Mouse (Mus musculus) heart, adult 2 months (tissue): ENCODE measurements around the gene Syk. TPM values are rescaled to one million over a fixed set of nuclear protein-coding genes. Genes with fewer than 3 reads are reported as not detected.
A peak's percentile ranks its signal among the peaks of the same experiment; 100 is the strongest.

Experiments used
- DNase-seq, 2 experiments: peaks; one replicate each; pipeline ENCODE4 v3.0.0; 2021
- H3K27ac ChIP-seq: fragments of 200-600 bp; 2 replicates; pipeline ENCODE4 v1.8.1; 2022
- H3K27me3 ChIP-seq: fragments of 200-500 bp; 2 replicates; pipeline ENCODE4 v1.6.1; 2012; ENCODE audit warnings: mild to moderate bottlenecking, low read length, inconsistent platforms, mixed read lengths; ENCODE audit not compliant: control insufficient read depth, insufficient read depth
- H3K36me3 ChIP-seq: fragments of 200-500 bp; 2 replicates; pipeline ENCODE4 v1.6.1; 2012; ENCODE audit warnings: low read length, inconsistent platforms; ENCODE audit not compliant: control insufficient read depth, insufficient read depth
- H3K4me1 ChIP-seq: fragments of 200-500 bp; 2 replicates; pipeline ENCODE4 v1.6.1; 2011; ENCODE audit warnings: low read length; ENCODE audit not compliant: control insufficient read depth, insufficient read depth
- H3K4me3 ChIP-seq: fragments of 200-600 bp; 2 replicates; pipeline ENCODE4 v1.8.1; 2022
- H3K79me2 ChIP-seq: fragments of 200-500 bp; replicated peaks from 2 replicates; pipeline ENCODE4 v1.6.1; 2012; ENCODE audit warnings: mild to moderate bottlenecking, inconsistent platforms, low read length, moderate library complexity, mixed read lengths; ENCODE audit not compliant: control insufficient read depth, insufficient read depth
- H3K9ac ChIP-seq: fragments of 200-500 bp; 2 replicates; pipeline ENCODE4 v1.6.1; 2012; ENCODE audit warnings: low read depth, mild to moderate bottlenecking, control low read depth, inconsistent platforms, low read length, mixed read lengths
- CTCF ChIP-seq: fragments of 200-600 bp; IDR thresholded peaks from 2 replicates; pipeline ENCODE4 v1.8.1; 2022; ENCODE audit warnings: antibody characterized with exemption, mild to moderate bottlenecking, moderate library complexity
- EP300 ChIP-seq: fragments of 200-500 bp; IDR thresholded peaks from 2 replicates; pipeline ENCODE4 v1.6.1; 2011; ENCODE audit warnings: low read depth, low read length, control low read depth; ENCODE audit not compliant: insufficient read depth
- POLR2A ChIP-seq: fragments of 200-500 bp; IDR thresholded peaks from 2 replicates; pipeline ENCODE4 v1.6.1; 2011; ENCODE audit warnings: mild to moderate bottlenecking, low read depth, low read length, control low read depth; ENCODE audit not compliant: insufficient read depth
- WGBS: fragments of 180-500 bp; shearing (Covaris S2); methylation state at CpG from one replicate; pipeline ENCODE4 v1.1.7; 2018; 5-methylcytosine and 5-hydroxymethylcytosine counted together
- intact Hi-C: fragments of 180-260 bp; cut with DNase I; formaldehyde crosslinking; loops from one replicate; pipeline ENCODE4 v1.15.1; 2025
- polyA plus RNA-seq: library from polyadenylated mRNA; depleted of rRNA; stranded (reverse); fragments of >200 nt; gene quantifications from 2 replicates; pipeline ENCODE4 v1.2.3, GENCODE M21; 2012
- total RNA-seq, 2 experiments: library from RNA; stranded (reverse); gene quantifications; 2 replicates each; pipeline ENCODE4 v1.2.3; 2021

Gene Syk
- total and polyA plus RNA-seq, 3 experiments, result 14.0 to 17.6 (median 16.0) TPM

DNA sequence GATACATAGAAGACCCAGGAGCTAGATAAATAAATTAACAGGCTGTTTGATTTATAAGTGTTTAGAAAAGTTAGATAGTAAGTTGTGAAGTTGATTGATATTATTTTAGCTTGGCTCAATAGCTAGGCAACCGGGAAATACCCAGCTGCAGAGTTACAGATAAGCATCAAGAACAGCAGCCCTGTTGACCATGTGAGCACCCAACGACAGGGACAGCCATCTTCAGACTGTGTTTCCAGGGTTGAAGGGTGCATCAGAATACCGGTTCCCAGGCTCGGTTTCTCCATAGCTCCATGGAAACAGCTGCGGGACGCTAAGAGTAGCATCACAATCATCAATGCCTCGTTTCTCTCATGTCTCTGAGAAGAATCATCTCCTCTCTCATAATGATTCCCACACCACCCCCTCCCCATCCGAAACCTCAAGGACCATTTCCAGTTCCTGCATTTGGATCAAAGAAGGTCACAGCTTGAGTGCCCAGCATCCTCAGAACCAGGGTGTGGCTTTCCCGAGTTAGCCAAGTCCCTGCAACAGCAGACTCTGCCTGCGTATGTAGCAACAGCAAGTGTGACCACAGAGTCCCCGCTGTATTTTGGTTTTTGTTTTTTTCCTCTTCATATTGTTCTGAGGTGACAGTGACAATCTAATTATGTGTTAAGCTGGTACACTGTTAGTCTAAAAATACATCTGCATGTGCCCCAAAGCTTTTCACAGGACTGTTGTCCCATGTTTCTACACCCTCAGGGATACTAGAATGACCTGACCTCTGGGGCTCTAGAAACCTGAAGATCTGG is 11.2 kb upstream of the Syk start:
- intact Hi-C loops, result no loop called here
- H3K27ac ChIP-seq, result peak overlapping the region; percentile 7; the same call in 1 of the 2 replicates

DNA sequence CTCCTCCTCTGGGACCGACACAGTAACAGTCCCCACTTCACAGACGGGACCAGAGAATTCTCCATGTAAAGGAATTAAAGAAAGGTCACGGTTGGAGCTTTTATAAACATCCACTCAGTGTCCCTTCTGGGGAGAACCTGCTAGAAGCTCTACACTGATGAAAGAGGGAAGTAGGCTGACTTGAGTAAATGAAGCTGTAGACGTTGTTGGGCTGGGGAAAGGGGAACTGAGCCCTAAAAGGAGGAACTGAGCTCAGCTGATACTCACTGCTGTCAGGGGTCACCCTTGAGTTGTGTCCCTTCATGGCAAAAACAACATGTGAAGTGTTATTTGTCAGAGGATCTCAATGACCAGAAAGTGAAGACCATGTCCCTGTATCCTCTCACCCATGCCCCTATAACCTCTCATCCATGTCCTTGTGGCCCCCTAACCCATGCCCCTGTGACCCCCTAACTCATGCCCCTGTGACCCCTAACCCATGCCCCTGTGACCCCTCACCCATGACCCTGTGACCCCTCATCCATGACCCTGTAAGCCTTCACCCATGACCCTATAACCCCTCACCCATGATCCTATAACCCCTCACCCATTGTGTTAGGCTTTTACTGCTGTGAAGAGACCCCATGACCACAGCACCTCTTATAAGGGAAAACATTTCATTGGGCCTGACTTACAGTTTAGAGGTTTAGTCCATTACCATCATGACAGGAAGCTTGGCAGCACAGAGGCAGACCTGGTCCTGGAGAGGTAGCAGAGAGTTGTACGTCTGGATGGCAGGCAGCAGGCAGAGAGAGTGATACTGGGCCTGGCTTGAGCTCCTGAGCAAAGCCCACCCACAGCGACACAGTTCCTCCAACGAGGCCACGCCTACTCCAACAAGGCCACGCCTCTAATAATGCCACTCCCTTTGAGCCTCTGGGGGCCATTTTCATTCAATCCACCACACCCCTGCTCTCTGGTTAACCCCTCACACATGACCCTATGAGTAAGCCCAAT is 10.2 kb upstream of the Syk start:
- H3K27ac ChIP-seq, result peak overlapping the region; percentile 7; the same call in 1 of the 2 replicates

More for the DNA sequence above, 11.2 kb upstream of the Syk start:
- H3K36me3 ChIP-seq, result no peaks in the 10 kb centered on the region
- no peaks in the 10 kb centered on the region for H3K27me3 ChIP-seq
- H3K9ac ChIP-seq, result no peak overlapping the region
- 71% methylated on average over 11 of the region's 11 CpGs for WGBS
- no peak overlapping the region for H3K4me3 ChIP-seq
- H3K79me2 ChIP-seq, result no peaks in the 10 kb centered on the region
- DNase-seq, result peak in 1 of 2 experiments; percentile 43
- TF ChIP-seq CTCF (no peak), EP300 (no peak), POLR2A (no peak)
- H3K4me1 ChIP-seq, result no peaks in the 10 kb centered on the region; the same call in 1 of the 2 replicates

DNA sequence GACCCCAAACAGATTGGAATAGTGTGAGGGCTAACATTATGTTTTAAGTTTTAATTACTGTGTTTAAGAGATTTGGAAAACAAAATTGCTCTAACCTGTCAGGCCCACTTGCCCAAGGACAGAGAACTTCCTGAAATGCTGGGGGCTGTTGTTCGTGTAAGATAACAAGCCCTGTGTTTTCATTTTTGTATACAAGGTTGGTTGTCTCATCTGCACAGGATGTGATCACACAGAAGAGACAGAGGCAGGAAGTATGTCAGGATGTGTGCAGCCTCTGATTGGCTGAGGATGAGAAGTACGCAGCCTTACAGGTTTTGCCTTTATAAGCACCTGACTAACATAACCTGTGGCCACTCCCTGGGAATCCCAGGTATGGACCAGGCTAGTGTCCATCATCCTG is 8.7 kb upstream of the Syk start:
- no peaks in the 10 kb centered on the region for H3K79me2 ChIP-seq
- intact Hi-C loops, result no loop called here
- TF ChIP-seq CTCF, result no peak
- no peak for TF ChIP-seq POLR2A
- TF ChIP-seq EP300, result no peak
- H3K4me3 ChIP-seq, result no peak overlapping the region
- no peaks in the 10 kb centered on the region for H3K27me3 ChIP-seq
- no peak overlapping the region for H3K27ac ChIP-seq
- WGBS, result 67% methylated on average over 2 of the region's 2 CpGs
- H3K36me3 ChIP-seq, result no peaks in the 10 kb centered on the region
- peaks cover 3% of the 10 kb centered on the region for H3K4me1 ChIP-seq
- DNase-seq, result no peak
- H3K9ac ChIP-seq, result no peak overlapping the region

More for the DNA sequence above, 10.2 kb upstream of the Syk start:
- peaks cover 3% of the 10 kb centered on the region for H3K4me1 ChIP-seq
- no peaks in the 10 kb centered on the region for H3K27me3 ChIP-seq
- H3K4me3 ChIP-seq, result no peak overlapping the region
- H3K79me2 ChIP-seq, result no peaks in the 10 kb centered on the region
- H3K36me3 ChIP-seq, result no peaks in the 10 kb centered on the region
- peak in 1 of 2 experiments; percentile 62 for DNase-seq
- no peak overlapping the region for H3K9ac ChIP-seq
- no peak for TF ChIP-seq CTCF
- no peak for TF ChIP-seq POLR2A
- TF ChIP-seq EP300, result no peak
- intact Hi-C loops, result no loop called here
- WGBS, result 70% methylated on average over 9 of the region's 9 CpGs

DNA sequence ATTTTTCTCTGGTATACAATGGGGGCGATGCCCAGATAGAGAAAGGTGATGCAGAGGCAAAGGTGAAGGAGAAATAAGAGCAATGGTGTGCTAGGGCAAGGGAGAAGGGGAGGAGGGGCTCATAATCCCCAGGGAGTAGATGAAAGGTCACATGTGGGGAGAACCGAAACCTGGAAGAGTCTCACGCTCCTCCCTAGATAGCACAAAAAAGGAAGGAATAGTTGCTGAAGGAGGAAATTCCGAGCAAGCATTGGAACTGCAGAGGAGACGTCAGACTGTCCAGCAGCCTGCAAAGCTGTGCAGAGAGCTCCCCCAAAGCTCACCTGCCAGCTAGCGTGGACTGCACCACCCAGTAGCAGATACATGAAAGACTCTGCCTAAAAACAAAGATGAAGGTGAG is 7.5 kb upstream of the Syk start:
- Histone ChIP-seq H3K36me3 (no peaks in the 10 kb centered on the region), H3K4me1 (peaks cover 3% of the 10 kb centered on the region), H3K9ac (no peak overlapping the region), H3K79me2 (no peaks in the 10 kb centered on the region), H3K4me3 (no peak overlapping the region), H3K27me3 (no peaks in the 10 kb centered on the region), H3K27ac (no peak overlapping the region)
- intact Hi-C loops, result loop anchor here (5.0 kb wide), 1 partner anchor 47 kb away; no protein-coding TSS in a partner anchor
- TF ChIP-seq EP300 (no peak), POLR2A (no peak), CTCF (no peak)
- DNase-seq, result peak in 1 of 2 experiments; percentile 28
- WGBS, result 71% methylated on average over 6 of the region's 6 CpGs

DNA sequence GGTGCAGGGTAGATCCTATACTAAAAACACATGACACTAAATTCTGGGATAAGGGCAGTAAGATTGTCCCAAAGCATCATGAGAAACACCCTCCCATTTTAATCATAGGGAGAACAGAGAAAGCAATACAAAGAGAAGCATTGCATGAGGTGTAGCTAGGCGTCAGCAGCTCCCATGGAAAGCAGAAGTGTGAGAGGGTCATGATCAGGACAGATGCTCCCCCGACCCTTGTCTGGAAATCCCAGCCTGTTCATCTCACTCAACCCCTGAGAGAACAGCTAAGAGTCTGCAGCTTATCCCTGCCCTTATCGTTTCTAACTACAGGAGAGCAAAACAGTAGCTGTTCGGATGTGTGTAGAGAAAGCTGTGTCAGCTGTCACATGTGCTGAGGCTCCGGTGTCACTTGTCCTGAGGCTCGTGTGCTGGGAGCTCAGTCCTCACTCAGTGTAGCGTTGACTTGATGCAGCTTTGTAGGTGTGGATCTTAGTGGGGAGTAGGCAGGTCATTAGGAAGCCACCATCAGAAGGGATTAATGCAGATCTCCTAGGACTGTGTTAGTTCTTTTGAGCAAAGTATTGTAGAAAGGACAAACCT is 6.9 kb upstream of the Syk start:
- Histone ChIP-seq H3K36me3 (no peaks in the 10 kb centered on the region), H3K9ac (no peak overlapping the region), H3K27me3 (no peaks in the 10 kb centered on the region), H3K4me1 (peaks cover 3% of the 10 kb centered on the region), H3K79me2 (no peaks in the 10 kb centered on the region), H3K4me3 (no peak overlapping the region), H3K27ac (no peak overlapping the region)
- DNase-seq, result no peak
- no peak for TF ChIP-seq POLR2A
- intact Hi-C loops, result loop anchor here (5.0 kb wide), 1 partner anchor 46 kb away; no protein-coding TSS in a partner anchor
- WGBS, result 54% methylated on average over 7 of the region's 7 CpGs
